Mouse (Mus musculus): Measurements from ENCODE around the gene Tesk1. TPM values are rescaled to one million over a fixed set of nuclear protein-coding genes. Genes with fewer than 3 reads are reported as not detected.

The Tesk1 gene
- 10 to 100 TPM; 79.9 to 86.0 TPM for total RNA-seq (2021)
- long read RNA-seq, experiment 1, transcript Tesk1-201 (10 exons, 3,947 nt) = major isoform, 97 of 114 reads
- long read RNA-seq, experiment 1, partial matches to known transcripts = 11 of 114 reads
- long read RNA-seq, experiment 1, other reads (novel, unspliced or antisense) = 6 of 114 reads
- long read RNA-seq, experiment 2, transcript Tesk1-201 (10 exons, 3,947 nt) = major isoform, 136 of 162 reads
- long read RNA-seq, experiment 2, partial matches to known transcripts = 20 of 162 reads
- long read RNA-seq, experiment 2, other reads (novel, unspliced or antisense) = 6 of 162 reads

DNA sequence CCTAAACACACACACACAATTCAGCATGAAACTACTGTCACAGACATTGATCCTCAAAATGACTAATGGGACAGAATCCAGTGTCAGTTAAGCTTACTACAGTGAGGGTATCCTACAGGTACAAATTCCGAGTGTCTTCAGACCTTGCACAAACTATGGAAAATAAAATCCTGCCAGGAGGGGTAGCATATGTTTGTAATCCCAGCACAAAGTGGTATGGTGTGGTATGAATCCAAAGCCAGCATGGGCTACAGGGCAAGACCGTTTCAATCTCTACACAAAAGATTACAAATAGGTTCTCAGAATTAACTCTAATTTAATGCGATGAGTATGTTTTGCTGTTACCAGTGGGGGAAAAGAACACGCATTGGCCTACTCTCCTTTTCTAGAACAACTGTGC lies at the start of gene Tesk1:
Tesk1 (plus strand) TSS at position 301 of the 400 bp plus-strand sequence.
- H3K4me3 ChIP-seq = peak within 1 kb of the TSS; percentile 81
- H3K27ac ChIP-seq = peak within 1 kb of the TSS; percentile 91
- DNase-seq (ENCODE audit: low spot score in 2 of 2) = no peak
- no peak for TF ChIP-seq CTCF (conservative IDR thresholded peaks at IDR 0.05)

DNA sequence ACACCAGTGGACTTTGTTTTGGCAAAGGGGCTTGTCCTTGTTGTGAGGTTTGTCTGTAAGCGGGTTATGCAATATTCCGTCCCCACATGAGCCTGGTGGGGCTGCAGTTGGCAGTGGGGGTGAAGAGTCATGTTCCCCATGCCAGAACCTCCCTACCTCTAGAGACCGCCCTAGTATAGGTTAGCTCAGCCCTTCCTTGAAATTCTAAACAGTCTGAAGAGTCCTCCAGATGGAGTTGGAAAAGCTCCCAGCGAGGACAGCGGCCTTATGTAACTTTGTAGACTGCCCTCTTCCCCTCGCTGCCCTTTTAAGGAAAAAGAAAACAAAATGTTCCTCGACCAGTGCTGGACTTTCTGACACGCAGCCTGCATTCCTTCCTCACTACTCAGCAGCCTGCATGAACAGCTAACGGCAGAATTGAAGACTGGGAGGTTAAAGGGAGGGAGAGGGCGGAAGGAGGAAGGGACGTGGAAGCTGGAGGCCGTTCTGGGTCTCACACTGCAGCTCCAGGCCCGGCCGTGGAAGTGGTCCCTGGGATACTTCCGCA lies 47.3 kb upstream of the Tesk1 start:
- H3K4me3 ChIP-seq = no peak overlapping the region
- no peak for TF ChIP-seq CTCF (conservative IDR thresholded peaks at IDR 0.05)
- peak overlapping the region; percentile 82 for H3K27ac ChIP-seq
- no peak for DNase-seq (ENCODE audit: low spot score in 2 of 2)

- DNase-seq (ENCODE audit: low spot score in 2 of 2) = no peak
- no peak for TF ChIP-seq CTCF (conservative IDR thresholded peaks at IDR 0.05)
- Histone ChIP-seq H3K4me3 (no peak overlapping the region), H3K27ac (peak overlapping the region; percentile 82)
Measured at GRCm38 (mm10) chr4:43395147-43395546, 46.6 kb upstream of the Tesk1 start.

GRCm38 (mm10) chr4:43395836-43396235 lies 45.9 kb upstream of the Tesk1 start:
- H3K27ac ChIP-seq = peak overlapping the region; percentile 82; the same call in 1 of the 2 replicates
- TF ChIP-seq CTCF (conservative IDR thresholded peaks at IDR 0.05) = no peak
- no peak overlapping the region for H3K4me3 ChIP-seq
- no peak for DNase-seq (ENCODE audit: low spot score in 2 of 2)

DNA sequence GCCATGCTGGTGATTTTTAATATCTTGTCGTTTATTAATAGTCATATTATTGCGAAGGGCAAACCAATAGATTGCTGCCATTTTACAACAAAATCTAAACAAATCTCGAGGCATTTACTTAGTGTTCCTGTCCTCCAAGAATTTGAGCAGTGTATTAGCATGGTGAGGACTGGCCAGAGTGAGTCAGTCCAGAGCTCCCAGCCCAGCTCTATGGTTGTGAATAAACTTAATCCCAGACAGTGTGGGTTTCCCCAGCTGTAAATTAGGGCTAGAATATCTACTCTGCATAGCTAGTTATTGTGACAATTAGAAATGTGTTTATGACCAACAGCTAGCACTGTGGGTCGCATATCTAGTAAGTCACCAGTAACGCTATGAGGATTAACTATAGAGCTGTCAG lies 45.4 kb upstream of the Tesk1 start:
- TF ChIP-seq CTCF (conservative IDR thresholded peaks at IDR 0.05) = no peak

DNA sequence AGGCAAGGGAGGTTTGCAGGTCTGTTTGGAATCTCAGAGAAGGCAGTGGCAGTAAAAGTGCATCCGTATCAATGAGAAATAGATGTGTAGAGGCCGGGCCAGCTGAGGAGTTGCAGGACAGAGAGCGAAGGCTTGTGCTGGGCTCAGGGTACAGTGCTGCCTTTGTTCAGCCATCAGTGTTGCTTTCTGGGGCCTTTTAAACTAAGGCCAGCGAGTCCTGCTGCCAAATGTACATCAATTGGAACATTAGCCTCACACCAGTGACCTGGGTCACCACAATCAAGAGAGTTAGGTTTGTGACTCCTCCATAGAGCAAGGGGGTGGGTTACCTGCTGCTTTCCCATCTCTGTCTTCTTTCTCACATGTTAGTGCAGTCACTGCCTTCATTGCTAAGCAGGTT lies 43.7 kb upstream of the Tesk1 start:
- no peak for DNase-seq (ENCODE audit: low spot score in 2 of 2)
- Histone ChIP-seq H3K4me3 (no peak overlapping the region), H3K27ac (peak overlapping the region; percentile 83)
- TF ChIP-seq CTCF (conservative IDR thresholded peaks at IDR 0.05) = no peak

More for the DNA sequence above, 45.4 kb upstream of the Tesk1 start:
- DNase-seq (ENCODE audit: low spot score in 2 of 2) = no peak
- H3K4me3 ChIP-seq = no peak overlapping the region
- H3K27ac ChIP-seq = no peak overlapping the region

DNA sequence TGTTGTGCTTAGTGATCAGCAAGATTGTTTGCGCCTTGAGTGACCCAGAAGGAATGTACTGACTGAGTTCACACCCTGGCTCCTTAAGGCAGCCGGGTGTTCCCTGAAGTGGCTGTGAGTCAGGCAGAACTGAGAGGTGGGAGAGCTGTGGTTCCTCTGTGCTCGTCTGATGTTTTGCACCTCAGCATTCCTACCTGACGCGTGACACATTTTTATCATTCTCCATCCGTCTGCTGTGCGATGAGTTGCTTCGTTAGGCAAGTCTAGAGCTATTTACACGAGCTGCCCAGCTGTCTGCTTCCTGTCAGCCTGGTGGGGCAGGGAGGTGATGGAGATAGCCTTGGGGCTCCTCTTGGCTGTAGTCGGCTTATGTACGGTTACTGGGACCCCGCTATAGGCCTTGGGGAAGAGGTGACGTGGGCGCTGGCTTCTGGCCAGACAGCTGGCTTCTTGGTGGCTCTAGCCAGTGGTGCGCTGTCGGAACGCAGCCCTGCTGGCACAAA lies 42.9 kb upstream of the Tesk1 start:
- peak overlapping the region; percentile 83 for H3K27ac ChIP-seq
- peak in 1 of 2 experiments; percentile 35 for DNase-seq (ENCODE audit: low spot score in 2 of 2)

GRCm38 (mm10) chr4:43399391-43400131 lies 42.2 kb upstream of the Tesk1 start:
- no peak for TF ChIP-seq CTCF (conservative IDR thresholded peaks at IDR 0.05)
- DNase-seq (ENCODE audit: low spot score in 2 of 2) = no peak
- no peak overlapping the region for H3K4me3 ChIP-seq
- H3K27ac ChIP-seq = peak overlapping the region; percentile 83

More for the DNA sequence above, 42.9 kb upstream of the Tesk1 start:
- no peak; the same call in 1 of the 2 replicates for TF ChIP-seq CTCF (conservative IDR thresholded peaks at IDR 0.05)
- no peak overlapping the region; the same call in 1 of the 2 replicates for H3K4me3 ChIP-seq

DNA sequence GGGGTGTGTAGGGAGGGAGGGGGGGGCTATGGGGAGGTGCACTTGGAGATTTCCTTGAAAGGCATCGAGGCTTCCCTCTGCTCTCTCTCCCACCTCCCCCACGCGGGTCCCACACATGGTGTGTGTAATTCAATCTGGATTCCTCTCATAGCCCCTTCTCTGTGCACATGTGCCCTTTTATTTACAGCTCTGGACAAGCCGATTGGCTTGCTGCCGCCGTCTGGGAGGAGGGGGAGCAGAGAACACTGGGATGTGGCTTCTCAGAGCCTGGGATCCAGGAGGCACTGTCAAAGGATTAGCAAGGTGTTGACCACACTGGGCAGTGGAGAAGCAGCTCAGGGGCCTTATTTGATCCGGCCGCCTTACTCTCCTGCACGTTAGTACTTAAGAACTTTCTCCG lies 40.8 kb upstream of the Tesk1 start:
- TF ChIP-seq CTCF (conservative IDR thresholded peaks at IDR 0.05) = no peak
- no peak overlapping the region for H3K4me3 ChIP-seq
- H3K27ac ChIP-seq = peak overlapping the region; percentile 20; the same call in 1 of the 2 replicates
- no peak for DNase-seq (ENCODE audit: low spot score in 2 of 2)

GRCm38 (mm10) chr4:43401486-43401885 lies 40.3 kb upstream of the Tesk1 start:
- H3K27ac ChIP-seq = peak overlapping the region; percentile 68; the same call in 1 of the 2 replicates
- no peak for DNase-seq (ENCODE audit: low spot score in 2 of 2)
- TF ChIP-seq CTCF (conservative IDR thresholded peaks at IDR 0.05) = no peak
- H3K4me3 ChIP-seq = no peak overlapping the region

GRCm38 (mm10) chr4:43402212-43402611 lies 39.5 kb upstream of the Tesk1 start:
- Histone ChIP-seq H3K27ac (peak overlapping the region; percentile 68; the same call in 1 of the 2 replicates), H3K4me3 (no peak overlapping the region)
- TF ChIP-seq CTCF (conservative IDR thresholded peaks at IDR 0.05) = no peak
- no peak for DNase-seq (ENCODE audit: low spot score in 2 of 2)

- no peak for DNase-seq (ENCODE audit: low spot score in 2 of 2)
- peak overlapping the region; percentile 93; the same call in 1 of the 2 replicates for H3K27ac ChIP-seq
- no peak for TF ChIP-seq CTCF (conservative IDR thresholded peaks at IDR 0.05)
- H3K4me3 ChIP-seq = no peak overlapping the region
Measured at GRCm38 (mm10) chr4:43404697-43405096, 37.0 kb upstream of the Tesk1 start.

Data from layer of hippocampus, adult 2 months (tissue).